Mouse (Mus musculus) testis, adult 2 months (tissue): Measurements from ENCODE around the gene Diaph3. TPM values are rescaled to one million over a fixed set of nuclear protein-coding genes. Genes with fewer than 3 reads are reported as not detected.

ENCODE experiments used
- H3K27ac ChIP-seq: fragments of 200-500 bp; 2 replicates; pipeline ENCODE4 v1.5.1; 2012; ENCODE audit warnings: low read depth, low read length; ENCODE audit not compliant: control insufficient read depth, insufficient read depth
- H3K27me3 ChIP-seq: fragments of 200-500 bp; 2 replicates; pipeline ENCODE4 v1.6.1; 2012; ENCODE audit warnings: mild to moderate bottlenecking, low read length, moderate library complexity; ENCODE audit not compliant: control insufficient read depth, insufficient read depth
- H3K36me3 ChIP-seq: fragments of 200-500 bp; 2 replicates; pipeline ENCODE4 v1.6.1; 2012; ENCODE audit warnings: mild to moderate bottlenecking, low read length; ENCODE audit not compliant: control insufficient read depth, insufficient read depth
- H3K4me1 ChIP-seq: fragments of 200-500 bp; 2 replicates; pipeline ENCODE4 v1.6.1; 2012; ENCODE audit warnings: low read length; ENCODE audit not compliant: control insufficient read depth, insufficient read depth
- H3K4me3 ChIP-seq: fragments of 200-500 bp; 2 replicates; pipeline ENCODE4 v1.5.1; 2012; ENCODE audit warnings: low read depth, mild to moderate bottlenecking, low read length, moderate library complexity, mixed read lengths; ENCODE audit not compliant: control insufficient read depth
- CTCF ChIP-seq: fragments of 200-500 bp; IDR thresholded peaks from 2 replicates; pipeline ENCODE4 v1.5.1; 2012; ENCODE audit warnings: low read depth, mild to moderate bottlenecking, inconsistent platforms, low read length, moderate library complexity; ENCODE audit not compliant: control insufficient read depth, insufficient read depth, insufficient replicate concordance
- POLR2A ChIP-seq: fragments of 200-500 bp; IDR thresholded peaks from 2 replicates; pipeline ENCODE4 v1.6.1; 2012; ENCODE audit warnings: low read depth, mild to moderate bottlenecking, inconsistent platforms, low read length, moderate library complexity; ENCODE audit not compliant: control insufficient read depth
- polyA plus RNA-seq: library from polyadenylated mRNA; depleted of rRNA; stranded (reverse); fragments of >200 nt; gene quantifications from 2 replicates; pipeline ENCODE4 v1.2.3, GENCODE M21; 2012

Gene Diaph3
- polyA plus RNA-seq, 1 experiment = 13.0 TPM

DNA sequence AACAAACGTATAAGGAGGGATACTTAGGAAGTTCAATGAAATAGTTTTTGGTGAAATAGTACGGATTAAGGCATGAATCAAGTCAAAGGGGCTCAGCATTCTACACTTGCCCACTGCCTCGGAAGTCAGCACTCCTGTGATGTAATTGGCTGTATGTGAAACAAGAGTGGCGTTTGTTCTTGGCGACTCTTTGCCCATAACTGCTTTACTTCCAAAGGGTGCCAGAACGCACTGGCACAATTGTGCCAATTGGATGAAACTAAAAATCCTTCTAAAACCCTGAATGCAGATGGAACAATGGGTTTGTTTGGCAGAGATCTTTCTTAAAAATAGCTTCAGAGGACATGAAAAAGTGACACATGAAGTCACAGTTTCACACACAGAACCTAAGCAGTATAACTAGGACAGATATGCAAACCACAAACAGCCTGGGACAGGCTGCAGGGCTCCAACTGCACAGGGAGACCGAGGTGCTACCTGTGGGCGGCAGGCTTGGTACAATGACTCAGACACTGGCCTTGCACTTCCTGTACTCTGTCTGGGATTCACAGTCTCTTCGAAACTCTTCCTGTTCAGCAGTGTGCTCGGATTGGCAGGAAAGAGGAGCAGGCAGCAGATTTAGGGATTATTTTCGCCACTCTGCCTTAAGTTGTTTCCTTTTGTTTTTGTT, 279.6 kb downstream of the Diaph3 start:
- Histone ChIP-seq H3K27ac (no peak overlapping the region), H3K4me1 (no peaks in the 10 kb centered on the region), H3K27me3 (no peaks in the 10 kb centered on the region), H3K4me3 (no peak overlapping the region), H3K36me3 (no peaks in the 10 kb centered on the region)
- TF ChIP-seq CTCF = no peak
- TF ChIP-seq POLR2A = no peak

DNA sequence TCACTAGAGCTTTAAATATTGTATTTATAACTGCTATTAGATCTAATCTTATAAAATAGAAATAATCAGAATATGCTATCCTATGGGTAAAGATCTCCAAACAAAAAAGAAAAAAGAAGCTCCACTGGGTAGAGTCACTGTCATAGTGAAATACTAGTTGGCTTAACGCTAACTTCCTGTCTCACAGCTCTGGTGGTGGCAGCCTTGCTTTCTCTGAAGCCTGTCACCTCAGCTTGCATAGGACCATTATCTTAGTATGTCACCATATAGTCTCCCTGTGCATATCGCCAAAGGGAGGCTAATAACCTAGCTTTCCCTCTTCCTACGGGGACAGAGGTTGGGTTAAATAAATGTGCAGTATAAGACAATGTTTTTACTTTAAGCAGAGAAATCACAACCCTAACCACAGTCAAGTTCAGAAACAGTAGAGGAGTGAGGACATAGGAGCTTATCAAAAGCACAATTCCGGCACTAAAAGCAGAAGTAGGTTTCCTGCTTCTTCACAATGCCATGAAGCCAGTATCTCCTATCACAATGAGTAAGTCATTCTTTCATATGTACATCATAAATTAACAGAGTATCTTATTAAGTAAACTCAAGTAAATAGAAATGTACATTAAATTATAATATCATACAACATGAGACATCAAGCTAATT, 293.8 kb downstream of the Diaph3 start:
- H3K4me1 ChIP-seq = no peaks in the 10 kb centered on the region
- no peak overlapping the region for H3K27ac ChIP-seq
- TF ChIP-seq POLR2A = no peak
- TF ChIP-seq CTCF = no peak
- H3K36me3 ChIP-seq = no peaks in the 10 kb centered on the region
- no peaks in the 10 kb centered on the region for H3K27me3 ChIP-seq
- H3K4me3 ChIP-seq = no peak overlapping the region

DNA sequence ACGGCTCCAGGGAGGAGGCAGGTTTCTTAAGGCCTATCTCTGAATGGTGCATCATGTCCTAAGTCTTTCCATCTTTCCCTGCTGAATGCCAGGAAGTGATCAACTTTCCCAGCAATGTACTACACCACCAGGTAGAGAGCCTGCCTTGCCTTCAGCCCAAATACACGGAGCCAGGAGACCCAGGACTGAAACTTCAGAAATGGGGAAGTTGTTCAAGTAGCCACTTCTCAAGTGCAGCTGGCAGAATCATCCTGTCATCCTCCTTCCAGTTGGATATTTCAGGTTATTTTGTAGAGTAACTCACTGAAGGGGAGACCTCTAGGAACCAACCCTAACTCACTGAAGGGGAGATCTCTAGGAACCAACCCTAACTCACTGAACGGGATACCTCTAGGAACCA, 297.0 kb downstream of the Diaph3 start:
- Histone ChIP-seq H3K4me3 (no peak overlapping the region), H3K27me3 (no peaks in the 10 kb centered on the region), H3K27ac (no peak overlapping the region), H3K4me1 (no peaks in the 10 kb centered on the region), H3K36me3 (no peaks in the 10 kb centered on the region)
- TF ChIP-seq POLR2A = no peak
- TF ChIP-seq CTCF = no peak

DNA sequence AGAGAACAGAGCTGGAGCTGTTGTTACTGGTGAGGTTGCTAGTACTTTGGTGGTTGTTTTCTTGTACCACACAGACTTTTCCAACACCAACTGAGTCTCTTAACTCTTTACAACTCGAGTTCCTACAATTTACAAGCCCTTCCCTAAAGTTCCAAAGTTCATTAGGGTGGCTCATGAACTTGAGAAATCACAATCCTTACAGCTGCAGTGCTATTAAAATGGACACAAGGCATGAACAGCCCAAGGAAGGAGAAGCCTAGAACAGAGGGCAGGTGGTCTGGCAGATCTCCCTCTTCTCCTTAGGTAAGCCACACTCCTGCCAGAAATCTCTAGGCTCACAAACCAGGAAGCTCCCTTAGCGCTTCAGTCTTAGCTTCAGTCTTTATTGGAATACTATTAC, 303.4 kb downstream of the Diaph3 start:
- H3K4me3 ChIP-seq = no peak overlapping the region
- TF ChIP-seq POLR2A (no peak), CTCF (no peak)
- no peaks in the 10 kb centered on the region for H3K4me1 ChIP-seq

DNA sequence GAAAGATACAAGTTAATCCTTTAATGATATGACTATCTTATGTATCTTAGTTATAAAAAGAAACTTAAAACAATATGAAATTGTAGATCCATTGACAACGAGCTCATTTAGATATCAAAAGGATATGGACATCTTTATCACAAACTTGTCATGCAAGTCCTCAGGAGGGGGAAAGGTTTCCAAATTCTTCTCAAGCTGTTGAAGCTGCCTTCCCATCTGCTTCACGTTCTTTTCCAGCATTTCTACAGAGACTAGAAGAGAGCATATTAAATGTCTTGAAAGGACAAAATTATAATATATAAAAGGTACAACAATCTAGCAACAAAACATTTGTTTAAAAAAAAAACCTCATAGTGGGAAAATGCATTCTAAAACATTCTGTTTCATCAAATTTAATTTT, 306.2 kb downstream of the Diaph3 start:
- Histone ChIP-seq H3K27me3 (no peaks in the 10 kb centered on the region), H3K27ac (no peak overlapping the region), H3K4me1 (no peaks in the 10 kb centered on the region), H3K4me3 (no peak overlapping the region), H3K36me3 (no peaks in the 10 kb centered on the region)
- no peak for TF ChIP-seq CTCF
- TF ChIP-seq POLR2A = no peak

More for the DNA sequence above, 303.4 kb downstream of the Diaph3 start:
- Histone ChIP-seq H3K36me3 (no peaks in the 10 kb centered on the region), H3K27ac (no peak overlapping the region), H3K27me3 (no peaks in the 10 kb centered on the region)

DNA sequence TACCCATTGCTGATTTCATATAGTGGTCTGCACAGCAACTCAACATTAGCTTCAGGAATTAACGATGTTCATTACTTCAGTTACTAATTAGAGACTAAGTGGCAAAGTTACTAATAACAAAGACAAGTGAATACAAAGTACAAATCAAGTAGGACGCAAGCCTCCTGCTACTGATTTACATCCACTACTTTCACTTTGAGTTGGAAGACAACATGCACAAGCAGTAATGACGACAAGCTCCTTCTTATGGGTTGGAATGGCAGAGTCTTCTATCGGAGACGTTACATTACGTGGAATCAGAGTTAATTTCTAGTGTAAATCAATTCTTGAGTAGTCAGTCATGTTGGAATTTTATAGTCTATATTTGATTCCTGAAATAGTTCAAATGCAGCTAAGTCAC, 306.8 kb downstream of the Diaph3 start:
- Histone ChIP-seq H3K4me1 (no peaks in the 10 kb centered on the region), H3K27ac (no peak overlapping the region), H3K4me3 (no peak overlapping the region), H3K36me3 (no peaks in the 10 kb centered on the region), H3K27me3 (no peaks in the 10 kb centered on the region)
- TF ChIP-seq CTCF = no peak
- TF ChIP-seq POLR2A = no peak

DNA sequence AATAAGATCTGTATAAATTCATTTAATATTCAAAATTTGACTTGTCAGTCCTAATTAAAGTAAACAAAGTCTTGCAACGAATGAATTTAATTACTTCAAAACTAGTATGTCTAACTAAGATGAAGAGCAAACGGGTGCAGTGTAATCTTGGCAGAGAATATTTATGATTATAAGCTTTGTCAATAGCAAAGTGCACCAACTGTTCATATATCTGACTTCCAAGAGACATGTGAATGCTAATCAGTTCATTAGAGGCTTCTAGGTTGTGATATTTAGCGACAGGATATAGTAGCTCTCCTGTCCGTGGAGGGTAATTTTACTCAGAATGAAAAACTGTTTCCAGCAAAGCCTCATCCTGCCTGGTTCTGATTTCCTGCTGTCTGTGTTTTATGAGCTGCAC, 308.0 kb downstream of the Diaph3 start:
- TF ChIP-seq CTCF = no peak
- no peak for TF ChIP-seq POLR2A
- no peaks in the 10 kb centered on the region for H3K36me3 ChIP-seq
- no peak overlapping the region for H3K27ac ChIP-seq
- H3K27me3 ChIP-seq = no peaks in the 10 kb centered on the region
- no peaks in the 10 kb centered on the region for H3K4me1 ChIP-seq
- H3K4me3 ChIP-seq = no peak overlapping the region

DNA sequence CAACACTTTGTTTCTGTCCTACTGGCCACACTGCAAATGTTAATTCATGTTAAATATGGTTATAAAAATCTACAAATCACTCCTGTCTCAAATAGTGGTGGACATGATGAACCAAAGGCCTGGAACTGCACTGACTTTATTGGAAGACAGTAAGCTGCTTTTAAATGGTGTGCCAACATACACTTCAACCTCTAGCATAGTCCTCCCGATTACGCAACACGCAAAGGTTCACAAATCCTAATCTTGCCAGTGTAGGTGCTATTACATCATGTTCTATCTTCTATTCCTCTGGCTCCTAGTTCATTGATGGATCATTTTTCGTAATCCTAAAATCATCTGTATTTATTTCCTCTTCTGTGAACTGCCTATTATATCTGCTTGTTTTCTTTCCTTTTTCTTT, 324.8 kb downstream of the Diaph3 start:
- Histone ChIP-seq H3K4me1 (no peaks in the 10 kb centered on the region), H3K36me3 (no peaks in the 10 kb centered on the region), H3K27me3 (no peaks in the 10 kb centered on the region), H3K27ac (no peak overlapping the region), H3K4me3 (no peak overlapping the region)
- TF ChIP-seq CTCF = no peak
- TF ChIP-seq POLR2A = no peak
